Mouse (Mus musculus): Measurements from ENCODE around the gene Tll1.

DNA sequence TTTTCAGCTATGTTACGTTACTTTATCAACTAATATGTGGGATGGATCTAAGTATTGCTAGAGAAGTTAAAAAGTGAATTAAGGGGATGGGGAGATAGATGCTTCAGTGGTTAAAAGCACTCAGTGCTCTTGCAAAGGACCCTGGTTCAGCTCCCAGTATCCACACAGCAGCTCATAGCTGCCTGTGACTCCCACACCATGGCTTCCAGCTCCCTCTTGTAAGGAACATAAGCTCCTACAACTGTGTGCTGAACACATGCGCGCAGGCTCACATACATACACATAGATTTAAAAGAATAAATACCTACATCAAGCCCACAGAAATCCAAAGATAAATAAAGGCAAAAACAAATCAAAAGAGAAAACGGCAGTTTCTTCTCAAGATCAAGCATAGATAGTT, 148.5 kb downstream of the Tll1 start:
- TF ChIP-seq CTCF (IDR thresholded peaks at IDR 0.05; ENCODE audit: low read depth) (no peak), EP300 (IDR thresholded peaks at IDR 0.05; ENCODE audit: low read depth) (no peak)
